Mouse (Mus musculus) limb, embryonic 15.5 days (tissue): Measurements from ENCODE around the gene Atp6v1g3. TPM values are rescaled to one million over a fixed set of nuclear protein-coding genes. Genes with fewer than 3 reads are reported as not detected.

Experiments used
- ATAC-seq: fragments of 200-750 bp; cut with Nextera tagmentation; 2 replicates; pipeline ENCODE4 v1.8.0; 2017; ENCODE audit warnings: low read depth, moderate TSS enrichment; ENCODE audit not compliant: insufficient number of reproducible peaks, low FRiP score, low TSS enrichment
- H3K27ac ChIP-seq: fragments of 300-500 bp; sonication (generic); 2 replicates; pipeline ENCODE4 v1.5.1; 2015; ENCODE audit warnings: moderate library complexity, mild to moderate bottlenecking, inconsistent platforms
- H3K27me3 ChIP-seq: fragments of 300-500 bp; sonication (generic); 2 replicates; pipeline ENCODE4 v1.6.1; 2015; ENCODE audit warnings: inconsistent platforms
- H3K36me3 ChIP-seq: fragments of 300-500 bp; sonication (generic); 2 replicates; pipeline ENCODE4 v1.6.1; 2015; ENCODE audit warnings: inconsistent platforms
- H3K4me1 ChIP-seq: fragments of 300-500 bp; sonication (generic); 2 replicates; pipeline ENCODE4 v1.6.1; 2015; ENCODE audit warnings: inconsistent platforms
- H3K4me2 ChIP-seq: fragments of 300-500 bp; sonication (generic); 2 replicates; pipeline ENCODE4 v1.6.1; 2015; ENCODE audit warnings: mild to moderate bottlenecking, inconsistent platforms
- H3K4me3 ChIP-seq: fragments of 300-500 bp; sonication (generic); 2 replicates; pipeline ENCODE4 v1.5.1; 2015; ENCODE audit warnings: mild to moderate bottlenecking, inconsistent platforms
- H3K9ac ChIP-seq: fragments of 300-500 bp; sonication (generic); 2 replicates; pipeline ENCODE4 v1.6.1; 2015; ENCODE audit warnings: inconsistent platforms
- H3K9me3 ChIP-seq: fragments of 300-500 bp; sonication (generic); 2 replicates; pipeline ENCODE4 v1.6.1; 2016; ENCODE audit warnings: inconsistent platforms
- WGBS: fragments of 180-500 bp; shearing (Covaris S2); methylation state at CpG from one replicate; pipeline ENCODE4 v1.1.7; 2015; 5-methylcytosine and 5-hydroxymethylcytosine counted together
- polyA plus RNA-seq: library from polyadenylated mRNA; unstranded; fragments of >200 nt; fragmentation: Nextera tagmentation; extraction: Ambion mirVana; gene quantifications from 2 replicates; pipeline ENCODE4 v1.2.1, GENCODE M21; 2015

Gene Atp6v1g3
- polyA plus RNA-seq, 1 experiment from 2014 or later: 0.08 TPM

DNA sequence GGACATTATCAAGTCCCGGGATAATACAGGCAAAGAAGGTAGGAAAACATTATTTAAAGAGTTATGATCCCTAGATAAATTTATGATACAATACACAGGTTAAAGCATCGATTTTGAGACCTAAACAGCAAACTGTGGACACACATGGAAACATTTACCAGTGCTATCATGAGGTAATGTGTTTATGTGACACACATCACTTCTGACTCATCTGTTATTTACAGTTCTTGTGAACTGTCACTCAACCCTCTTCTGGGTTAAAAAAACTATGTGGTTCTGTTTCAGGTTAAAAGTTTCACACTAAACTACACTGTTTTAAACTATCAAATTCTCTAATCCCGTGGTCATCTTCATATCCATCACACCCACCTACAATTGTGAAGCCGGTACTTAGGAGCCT lies 14.8 kb upstream of the Atp6v1g3 start:
- Histone ChIP-seq H3K4me2 (no peak overlapping the region), H3K27me3 (no peaks in the 10 kb centered on the region), H3K27ac (no peak overlapping the region), H3K4me1 (no peaks in the 10 kb centered on the region), H3K36me3 (no peaks in the 10 kb centered on the region), H3K9ac (no peak overlapping the region), H3K9me3 (no peaks in the 10 kb centered on the region), H3K4me3 (no peak overlapping the region)
- WGBS: 84% methylated on average over 4 of the region's 4 CpGs
- no peak for ATAC-seq

DNA sequence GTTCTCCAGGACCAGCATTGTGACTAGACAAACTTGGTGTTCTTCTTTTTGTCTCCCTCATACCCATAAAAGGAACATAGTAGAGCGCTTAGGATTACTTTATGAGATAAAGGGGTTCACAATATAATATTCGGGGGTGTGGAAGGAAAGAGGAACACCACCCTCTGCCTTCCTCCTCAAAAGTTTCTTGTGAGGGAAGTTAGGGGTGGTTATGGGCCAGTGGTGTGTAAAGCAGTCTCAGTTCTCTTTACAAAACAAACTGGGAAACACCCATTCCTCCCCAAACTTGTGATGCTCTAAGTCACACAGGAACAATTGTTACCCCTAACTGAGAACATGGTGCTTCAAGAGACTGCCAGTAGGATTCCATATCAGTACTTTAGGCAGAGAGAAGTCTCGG lies 12.0 kb upstream of the Atp6v1g3 start:
- no peak for ATAC-seq
- 87% methylated on average over 3 of the region's 3 CpGs for WGBS

DNA sequence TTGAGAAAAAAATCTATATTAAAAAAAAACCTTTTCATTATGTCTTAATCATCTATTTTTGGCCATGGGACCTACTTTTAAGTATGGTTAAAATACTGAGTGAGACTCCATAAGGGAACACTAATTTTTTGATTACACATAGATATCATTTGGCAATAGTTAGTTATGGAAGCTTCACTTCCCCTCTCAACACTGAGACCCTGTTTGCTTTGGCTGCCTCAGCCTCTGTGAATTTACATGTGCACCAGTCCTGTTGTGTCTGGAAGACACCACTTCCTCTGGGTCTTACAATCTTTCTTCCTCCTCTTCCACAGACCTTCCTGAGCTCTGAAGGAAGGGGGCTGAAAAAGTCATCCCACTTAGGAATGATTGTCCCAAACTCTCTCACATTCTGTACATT lies 11.1 kb upstream of the Atp6v1g3 start:
- no peak overlapping the region for H3K9ac ChIP-seq
- H3K27ac ChIP-seq: no peak overlapping the region
- H3K9me3 ChIP-seq: no peaks in the 10 kb centered on the region
- no peaks in the 10 kb centered on the region for H3K27me3 ChIP-seq
- H3K36me3 ChIP-seq: no peaks in the 10 kb centered on the region
- H3K4me1 ChIP-seq: no peaks in the 10 kb centered on the region
- H3K4me2 ChIP-seq: no peak overlapping the region
- no peak for ATAC-seq
- no peak overlapping the region for H3K4me3 ChIP-seq

More for the DNA sequence above, 12.0 kb upstream of the Atp6v1g3 start:
- Histone ChIP-seq H3K27me3 (no peaks in the 10 kb centered on the region), H3K9me3 (no peaks in the 10 kb centered on the region), H3K4me3 (no peak overlapping the region), H3K36me3 (no peaks in the 10 kb centered on the region), H3K4me1 (no peaks in the 10 kb centered on the region), H3K4me2 (no peak overlapping the region), H3K27ac (no peak overlapping the region), H3K9ac (no peak overlapping the region)

- Histone ChIP-seq H3K4me1 (no peaks in the 10 kb centered on the region), H3K27ac (no peak overlapping the region), H3K36me3 (no peaks in the 10 kb centered on the region), H3K9me3 (no peaks in the 10 kb centered on the region), H3K4me3 (no peak overlapping the region), H3K27me3 (no peaks in the 10 kb centered on the region), H3K4me2 (no peak overlapping the region), H3K9ac (no peak overlapping the region)
- WGBS: 83% methylated on average over 5 of the region's 5 CpGs
- no peak for ATAC-seq
Measured at GRCm38 (mm10) chr1:138267465-138268055, 6.0 kb upstream of the Atp6v1g3 start.

DNA sequence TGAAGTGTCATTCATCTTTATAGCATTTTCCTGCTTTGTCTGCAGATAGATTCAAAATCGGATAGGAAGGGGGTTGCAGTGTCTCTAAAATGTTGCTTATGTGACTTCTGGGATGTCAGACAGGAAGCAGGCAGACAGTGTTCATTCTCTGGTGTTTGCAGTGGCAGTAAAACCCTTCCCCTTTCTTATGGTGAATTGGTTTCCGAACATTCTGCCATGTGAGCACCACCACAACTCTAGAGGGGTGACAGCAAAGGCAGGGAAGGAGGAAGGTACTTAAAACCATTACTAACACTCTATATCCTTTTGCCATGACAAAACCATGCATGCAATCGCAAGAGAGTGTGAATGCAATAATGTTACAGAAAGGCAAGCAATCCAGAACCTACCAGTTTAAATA lies 1.4 kb downstream of the Atp6v1g3 start:
- no peak overlapping the region for H3K9ac ChIP-seq
- 73% methylated on average over 3 of the region's 3 CpGs for WGBS
- no peaks in the 10 kb centered on the region for H3K4me1 ChIP-seq
- no peak overlapping the region for H3K4me3 ChIP-seq
- H3K9me3 ChIP-seq: no peaks in the 10 kb centered on the region
- peaks cover 3% of the 10 kb centered on the region; the same call in 1 of the 2 replicates for H3K27me3 ChIP-seq
- H3K36me3 ChIP-seq: no peaks in the 10 kb centered on the region
- ATAC-seq: no peak
- no peak overlapping the region for H3K4me2 ChIP-seq
- no peak overlapping the region for H3K27ac ChIP-seq

- Histone ChIP-seq H3K36me3 (no peaks in the 10 kb centered on the region), H3K4me1 (no peaks in the 10 kb centered on the region), H3K27me3 (peaks cover 3% of the 10 kb centered on the region; the same call in 1 of the 2 replicates), H3K9ac (no peak overlapping the region), H3K9me3 (no peaks in the 10 kb centered on the region), H3K4me2 (no peak overlapping the region), H3K27ac (no peak overlapping the region), H3K4me3 (no peak overlapping the region)
- WGBS: 39% methylated on average over 5 of the region's 5 CpGs
- ATAC-seq: no peak
Measured at GRCm38 (mm10) chr1:138275859-138276258, 2.3 kb downstream of the Atp6v1g3 start.

DNA sequence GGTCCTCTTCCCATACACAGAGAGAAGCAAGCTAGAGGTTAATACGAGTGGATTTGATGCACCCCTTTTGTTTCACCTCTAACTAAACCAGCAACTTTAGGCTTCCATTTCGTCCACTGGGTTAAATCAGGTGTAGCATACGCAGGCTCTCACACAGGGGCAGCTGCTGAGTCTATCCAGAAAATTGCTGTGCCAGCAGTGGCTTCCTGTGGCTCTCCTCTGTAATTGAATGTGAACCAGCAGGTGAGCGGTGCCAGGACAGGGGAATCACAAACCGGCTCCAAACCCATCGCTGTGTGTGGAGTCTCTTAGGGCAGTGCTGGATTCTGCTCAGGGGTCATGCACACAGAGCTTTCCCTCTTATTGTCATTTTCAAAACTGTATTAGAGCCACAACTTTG lies 7.6 kb downstream of the Atp6v1g3 start:
- no peak for ATAC-seq
- 45% methylated on average over 6 of the region's 6 CpGs for WGBS
- Histone ChIP-seq H3K9me3 (no peaks in the 10 kb centered on the region), H3K27ac (no peak overlapping the region), H3K36me3 (no peaks in the 10 kb centered on the region), H3K9ac (no peak overlapping the region), H3K4me1 (peaks cover 5% of the 10 kb centered on the region; the same call in 1 of the 2 replicates), H3K4me3 (no peak overlapping the region), H3K4me2 (no peak overlapping the region), H3K27me3 (peaks cover 3% of the 10 kb centered on the region; the same call in 1 of the 2 replicates)

DNA sequence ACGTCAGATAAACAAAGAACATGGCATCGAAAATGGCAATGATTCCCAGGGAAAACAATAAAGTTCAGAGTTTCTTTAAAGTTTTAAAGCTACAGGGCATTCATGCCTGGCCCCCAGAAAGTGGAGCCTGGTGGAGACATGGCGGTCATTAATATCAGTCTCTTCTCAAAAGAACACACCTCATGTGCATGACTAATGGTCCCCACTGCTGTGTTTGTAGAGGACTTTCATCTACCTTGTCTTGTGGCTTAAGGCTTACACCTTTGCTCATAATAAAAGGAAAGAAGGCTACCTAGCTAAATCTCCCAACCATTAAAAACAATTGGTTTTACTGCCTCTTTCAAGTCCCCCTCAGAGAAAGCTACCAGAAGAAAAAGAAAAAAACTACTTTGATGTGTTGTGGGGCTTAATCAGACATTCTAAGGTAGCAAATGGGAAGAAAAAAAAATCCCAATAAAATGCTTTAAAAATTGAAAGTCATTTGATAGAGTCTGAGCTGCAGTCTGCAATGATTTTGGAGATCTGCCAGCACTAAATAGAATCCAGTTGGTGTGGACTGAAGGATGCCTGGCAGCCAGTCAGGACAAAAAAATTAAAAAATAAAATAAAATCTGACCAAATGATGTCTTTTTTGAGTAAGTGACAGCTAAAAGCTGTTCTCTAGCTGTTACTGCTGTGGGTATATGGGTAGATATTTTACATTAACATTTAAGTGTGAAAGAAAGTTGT lies 9.0 kb downstream of the Atp6v1g3 start:
- Histone ChIP-seq H3K27me3 (peaks cover 3% of the 10 kb centered on the region; the same call in 1 of the 2 replicates), H3K4me2 (no peak overlapping the region), H3K9me3 (no peaks in the 10 kb centered on the region), H3K9ac (no peak overlapping the region), H3K36me3 (no peaks in the 10 kb centered on the region), H3K4me1 (peaks cover 5% of the 10 kb centered on the region; the same call in 1 of the 2 replicates), H3K4me3 (no peak overlapping the region), H3K27ac (no peak overlapping the region)
- 36% methylated on average over 3 of the region's 3 CpGs for WGBS
- no peak for ATAC-seq

- Histone ChIP-seq H3K4me1 (peaks cover 5% of the 10 kb centered on the region; the same call in 1 of the 2 replicates), H3K4me2 (no peak overlapping the region), H3K9ac (no peak overlapping the region), H3K27ac (no peak overlapping the region), H3K27me3 (no peaks in the 10 kb centered on the region), H3K4me3 (no peak overlapping the region), H3K9me3 (no peaks in the 10 kb centered on the region), H3K36me3 (no peaks in the 10 kb centered on the region)
- no peak for ATAC-seq
- WGBS: 86% methylated on average over 4 of the region's 4 CpGs
Measured at GRCm38 (mm10) chr1:138287665-138288064, 14.1 kb downstream of the Atp6v1g3 start.

DNA sequence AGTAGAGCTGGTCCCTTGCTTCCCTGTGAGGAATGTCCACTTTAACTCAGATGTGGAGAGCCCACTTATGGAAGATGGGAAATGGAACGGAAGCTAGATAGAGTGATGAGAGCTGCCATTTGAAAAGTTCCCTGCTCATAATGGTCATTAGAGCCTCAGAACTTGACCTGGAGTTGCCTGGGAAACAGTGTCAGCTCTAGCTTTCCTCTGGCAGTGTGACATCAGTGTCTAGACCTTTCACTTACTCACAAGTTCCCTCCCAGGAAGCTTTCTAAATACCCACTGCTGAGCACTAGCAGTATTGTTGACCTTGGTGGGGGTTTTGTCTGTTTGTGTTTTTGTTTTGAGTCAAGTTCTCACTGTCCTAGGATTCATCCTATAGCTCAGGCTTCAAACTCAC lies 15.2 kb downstream of the Atp6v1g3 start:
- Histone ChIP-seq H3K9me3 (no peaks in the 10 kb centered on the region), H3K4me1 (no peaks in the 10 kb centered on the region), H3K36me3 (no peaks in the 10 kb centered on the region), H3K4me2 (no peak overlapping the region), H3K27me3 (no peaks in the 10 kb centered on the region), H3K4me3 (no peak overlapping the region), H3K9ac (no peak overlapping the region), H3K27ac (no peak overlapping the region)
- ATAC-seq: no peak
- WGBS: 93% methylated on average over 1 of the region's 1 CpGs

GRCm38 (mm10) chr1:138289455-138290425 lies 16.2 kb downstream of the Atp6v1g3 start:
- Histone ChIP-seq H3K4me2 (no peak overlapping the region), H3K27me3 (no peaks in the 10 kb centered on the region), H3K27ac (no peak overlapping the region), H3K9me3 (no peaks in the 10 kb centered on the region), H3K4me1 (no peaks in the 10 kb centered on the region), H3K4me3 (no peak overlapping the region), H3K9ac (no peak overlapping the region), H3K36me3 (no peaks in the 10 kb centered on the region)
- ATAC-seq: no peak
- WGBS: 49% methylated on average over 7 of the region's 7 CpGs

GRCm38 (mm10) chr1:138291463-138291862 lies 17.9 kb downstream of the Atp6v1g3 start:
- 86% methylated on average over 5 of the region's 5 CpGs for WGBS
- Histone ChIP-seq H3K4me3 (no peak overlapping the region), H3K36me3 (no peaks in the 10 kb centered on the region), H3K27ac (no peak overlapping the region), H3K9ac (no peak overlapping the region), H3K4me1 (no peaks in the 10 kb centered on the region), H3K9me3 (no peaks in the 10 kb centered on the region), H3K27me3 (no peaks in the 10 kb centered on the region), H3K4me2 (no peak overlapping the region)
- no peak for ATAC-seq
